Mouse (Mus musculus) lung, embryonic 15.5 days (tissue): Measurements from ENCODE around the gene Kcnj10. TPM values are rescaled to one million over a fixed set of nuclear protein-coding genes. Genes with fewer than 3 reads are reported as not detected.
A peak's percentile ranks its signal among the peaks of the same experiment; 100 is the strongest.

Source experiments
- ATAC-seq: fragments of 200-750 bp; cut with Nextera tagmentation; 2 replicates; pipeline ENCODE4 v1.8.0; 2017; ENCODE audit warnings: moderate number of reproducible peaks, borderline replicate concordance; ENCODE audit not compliant: low FRiP score, low TSS enrichment; ENCODE audit errors: extremely low read depth
- H3K27ac ChIP-seq: fragments of 300-500 bp; sonication (generic); 2 replicates; pipeline ENCODE4 v1.5.1; 2015; ENCODE audit warnings: moderate library complexity, mild to moderate bottlenecking, inconsistent platforms
- H3K27me3 ChIP-seq: fragments of 300-500 bp; sonication (generic); 2 replicates; pipeline ENCODE4 v1.6.1; 2015; ENCODE audit warnings: inconsistent platforms
- H3K36me3 ChIP-seq: fragments of 300-500 bp; sonication (generic); 2 replicates; pipeline ENCODE4 v1.6.1; 2015; ENCODE audit warnings: inconsistent platforms
- H3K4me1 ChIP-seq: fragments of 300-500 bp; sonication (generic); 2 replicates; pipeline ENCODE4 v1.6.1; 2015; ENCODE audit warnings: inconsistent platforms
- H3K4me2 ChIP-seq: fragments of 300-500 bp; sonication (generic); 2 replicates; pipeline ENCODE4 v1.6.1; 2015; ENCODE audit warnings: inconsistent platforms, mild to moderate bottlenecking, moderate library complexity
- H3K4me3 ChIP-seq: fragments of 300-500 bp; sonication (generic); 2 replicates; pipeline ENCODE4 v1.5.1; 2015; ENCODE audit warnings: mild to moderate bottlenecking, inconsistent platforms
- H3K9ac ChIP-seq: fragments of 300-500 bp; sonication (generic); 2 replicates; pipeline ENCODE4 v1.6.1; 2015; ENCODE audit warnings: inconsistent platforms
- H3K9me3 ChIP-seq: fragments of 300-500 bp; sonication (generic); 2 replicates; pipeline ENCODE4 v1.6.1; 2016; ENCODE audit warnings: inconsistent platforms
- WGBS: fragments of 180-500 bp; shearing (Covaris S2); methylation state at CpG from one replicate; pipeline ENCODE4 v1.1.7; 2015; 5-methylcytosine and 5-hydroxymethylcytosine counted together
- polyA plus RNA-seq: library from polyadenylated mRNA; unstranded; fragments of >200 nt; fragmentation: Nextera tagmentation; extraction: Ambion mirVana; gene quantifications from 2 replicates; pipeline ENCODE4 v1.2.1, GENCODE M21; 2015

Gene Kcnj10
- polyA plus RNA-seq, 1 experiment from 2014 or later = 0.21 TPM

- H3K4me3 ChIP-seq = no peak overlapping the region
- H3K4me1 ChIP-seq = peaks cover 12% of the 10 kb centered on the region
- H3K9me3 ChIP-seq = no peaks in the 10 kb centered on the region
- no peak overlapping the region for H3K4me2 ChIP-seq
- H3K36me3 ChIP-seq = no peaks in the 10 kb centered on the region
- no peak overlapping the region for H3K9ac ChIP-seq
- ATAC-seq = no peak
- peaks cover 35% of the 10 kb centered on the region for H3K27me3 ChIP-seq
- WGBS = 43% methylated on average over 2 of the region's 2 CpGs
- no peak overlapping the region for H3K27ac ChIP-seq
Measured at GRCm38 (mm10) chr1:172337411-172338185, 3.4 kb upstream of the Kcnj10 start.

GRCm38 (mm10) chr1:172341386-172341785 is 376 bp downstream of the Kcnj10 start:
- Histone ChIP-seq H3K9me3 (no peaks in the 10 kb centered on the region), H3K36me3 (no peaks in the 10 kb centered on the region), H3K4me3 (peak overlapping the region; percentile 47), H3K4me2 (peak overlapping the region; percentile 86), H3K9ac (no peak overlapping the region), H3K4me1 (peaks cover 20% of the 10 kb centered on the region), H3K27me3 (peaks cover 38% of the 10 kb centered on the region), H3K27ac (no peak overlapping the region)
- WGBS = 9% methylated on average over 10 of the region's 10 CpGs
- peak; percentile 48; the same call in 1 of the 2 replicates for ATAC-seq

DNA sequence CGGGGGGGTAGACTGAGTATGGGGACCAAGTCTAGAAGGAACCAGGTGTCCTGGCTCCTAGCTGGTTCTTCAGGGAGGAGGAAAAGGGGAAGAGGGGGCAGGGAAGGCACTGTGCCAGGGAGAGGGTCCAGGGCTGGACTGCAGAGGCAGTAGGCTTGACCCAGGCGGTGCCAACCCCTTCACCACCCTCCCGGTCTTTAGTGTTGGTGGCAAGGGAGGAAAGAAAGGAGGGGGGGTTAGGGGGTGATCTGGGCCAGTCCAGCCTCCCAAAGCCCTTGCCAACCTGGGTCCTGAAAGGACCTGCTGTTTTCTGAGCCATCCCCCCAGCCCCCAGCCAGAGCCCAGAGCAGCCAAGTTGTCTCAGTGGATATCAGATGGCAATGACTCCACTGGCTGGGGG is 1.7 kb downstream of the Kcnj10 start:
- no peaks in the 10 kb centered on the region for H3K36me3 ChIP-seq
- H3K4me2 ChIP-seq = no peak overlapping the region
- H3K27ac ChIP-seq = no peak overlapping the region
- WGBS = 84% methylated on average over 1 of the region's 3 CpGs
- H3K27me3 ChIP-seq = peaks cover 38% of the 10 kb centered on the region
- H3K4me1 ChIP-seq = peaks cover 20% of the 10 kb centered on the region
- H3K9me3 ChIP-seq = no peaks in the 10 kb centered on the region
- no peak for ATAC-seq
- H3K4me3 ChIP-seq = no peak overlapping the region
- no peak overlapping the region for H3K9ac ChIP-seq

DNA sequence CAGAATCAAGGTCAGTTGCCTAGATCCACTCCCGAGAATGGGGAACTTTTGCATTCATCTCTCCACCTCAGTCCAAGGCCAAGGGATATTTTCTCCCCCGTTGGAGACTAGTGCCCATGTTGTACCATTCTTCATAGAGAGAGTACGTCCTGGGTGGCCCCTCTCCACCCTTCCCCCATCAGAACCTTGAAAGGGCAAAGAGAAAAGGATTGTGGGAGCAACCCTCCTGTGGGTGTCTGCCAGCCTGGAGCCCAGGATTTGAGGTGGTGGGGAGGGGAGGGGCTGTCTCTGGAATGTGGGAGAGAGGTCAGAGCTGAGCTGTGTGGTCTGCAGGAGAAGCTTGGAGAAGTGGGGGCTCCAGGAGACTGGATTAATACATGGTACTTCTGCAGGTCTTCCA is 2.9 kb downstream of the Kcnj10 start:
- Histone ChIP-seq H3K27ac (no peak overlapping the region), H3K9me3 (no peaks in the 10 kb centered on the region), H3K36me3 (no peaks in the 10 kb centered on the region), H3K4me3 (no peak overlapping the region), H3K4me1 (peaks cover 20% of the 10 kb centered on the region), H3K4me2 (no peak overlapping the region), H3K27me3 (peaks cover 34% of the 10 kb centered on the region), H3K9ac (no peak overlapping the region)
- 42% methylated on average over 3 of the region's 3 CpGs for WGBS
- ATAC-seq = no peak

DNA sequence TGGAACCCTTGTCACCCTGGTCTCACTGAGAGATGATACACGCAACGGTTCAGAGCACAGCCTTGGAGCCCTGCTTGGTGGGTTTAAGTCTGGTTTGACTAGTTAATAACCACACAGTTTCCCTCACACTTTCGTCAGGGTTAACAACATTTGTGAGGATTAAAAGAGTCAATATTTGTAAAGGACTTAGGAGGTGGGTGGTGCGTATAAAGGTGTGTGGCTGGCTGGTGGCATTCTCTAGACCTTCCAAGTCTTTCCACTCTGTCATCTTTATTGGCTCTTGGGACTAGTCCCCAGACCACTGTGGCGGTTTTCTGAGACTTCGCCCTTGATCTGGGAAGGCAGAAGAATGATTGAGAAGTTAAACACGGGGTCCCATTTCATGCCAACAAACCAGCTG is 3.8 kb downstream of the Kcnj10 start:
- Histone ChIP-seq H3K27ac (peak overlapping the region; percentile 59), H3K36me3 (no peaks in the 10 kb centered on the region), H3K4me1 (peaks cover 23% of the 10 kb centered on the region), H3K9ac (no peak overlapping the region), H3K4me2 (no peak overlapping the region), H3K4me3 (no peak overlapping the region), H3K27me3 (peaks cover 26% of the 10 kb centered on the region), H3K9me3 (no peaks in the 10 kb centered on the region)
- WGBS = 41% methylated on average over 7 of the region's 7 CpGs
- ATAC-seq = no peak

DNA sequence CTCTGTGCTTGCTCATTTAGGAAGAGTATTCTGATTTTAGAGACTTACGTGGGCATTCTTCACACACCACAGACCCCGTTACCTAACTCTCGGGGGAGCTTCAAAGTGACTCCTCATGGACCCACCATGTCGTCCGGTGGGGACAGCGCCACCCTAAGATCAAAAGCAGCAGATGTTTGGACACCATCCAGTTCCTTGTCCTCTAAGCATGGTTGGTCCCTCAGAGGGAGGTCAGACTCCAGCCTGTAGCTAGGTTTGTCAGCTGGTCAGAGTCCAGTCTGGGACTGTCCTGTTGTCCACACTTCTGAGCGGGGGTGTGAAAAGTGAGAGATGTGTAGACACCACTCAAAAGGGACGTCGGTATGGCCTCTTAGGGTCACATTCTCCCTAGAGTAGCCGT is 5.7 kb downstream of the Kcnj10 start:
- Histone ChIP-seq H3K4me2 (no peak overlapping the region), H3K9me3 (no peaks in the 10 kb centered on the region), H3K36me3 (no peaks in the 10 kb centered on the region), H3K9ac (no peak overlapping the region), H3K4me3 (no peak overlapping the region), H3K4me1 (peaks cover 20% of the 10 kb centered on the region), H3K27me3 (peaks cover 22% of the 10 kb centered on the region), H3K27ac (no peak overlapping the region)
- no peak for ATAC-seq
- WGBS = 71% methylated on average over 10 of the region's 10 CpGs

DNA sequence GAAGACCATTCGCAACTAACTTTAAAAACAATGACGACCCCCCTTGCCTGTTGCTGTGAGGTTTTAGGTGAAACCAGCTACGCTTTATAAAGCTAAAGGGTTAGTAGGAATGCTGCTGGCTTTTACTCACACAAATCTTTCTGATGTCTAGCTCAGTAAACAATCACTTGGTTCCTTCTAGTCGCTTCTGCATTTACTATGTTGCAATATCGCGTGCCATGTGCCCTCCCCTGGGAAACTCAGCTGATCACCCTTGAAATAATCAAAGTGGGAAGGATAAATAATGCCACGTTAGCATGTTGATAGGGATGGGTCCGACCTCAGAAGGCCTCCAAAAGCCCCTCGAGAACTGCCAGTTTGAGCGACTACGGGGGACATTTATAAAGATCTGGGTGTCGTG is 6.4 kb downstream of the Kcnj10 start:
- peaks cover 20% of the 10 kb centered on the region for H3K4me1 ChIP-seq
- no peaks in the 10 kb centered on the region for H3K9me3 ChIP-seq
- H3K4me2 ChIP-seq = no peak overlapping the region
- no peaks in the 10 kb centered on the region for H3K36me3 ChIP-seq
- H3K27me3 ChIP-seq = peaks cover 17% of the 10 kb centered on the region; the same call in 1 of the 2 replicates
- H3K9ac ChIP-seq = no peak overlapping the region
- H3K4me3 ChIP-seq = no peak overlapping the region
- no peak overlapping the region for H3K27ac ChIP-seq
- WGBS = 82% methylated on average over 12 of the region's 12 CpGs
- ATAC-seq = no peak

DNA sequence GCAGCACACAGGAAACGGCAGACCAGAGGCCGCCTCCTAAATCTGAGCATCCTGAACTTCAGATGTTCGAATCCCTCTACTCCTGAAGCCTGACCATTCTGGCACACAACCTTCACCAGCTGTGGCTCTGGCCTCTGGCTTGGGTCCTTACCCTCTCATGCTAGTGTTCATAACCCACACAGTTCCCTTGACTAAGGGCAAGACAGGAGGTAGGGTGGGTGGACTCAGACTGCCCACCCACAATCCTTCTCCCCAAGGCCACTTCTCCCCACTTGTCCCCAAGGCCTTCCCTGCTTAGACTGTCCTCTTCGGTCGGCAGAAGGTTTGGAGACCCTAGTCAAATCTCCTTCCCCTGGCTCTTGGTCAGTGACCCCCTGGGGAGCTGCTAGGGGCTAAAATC is 8.5 kb downstream of the Kcnj10 start:
- Histone ChIP-seq H3K27me3 (peaks cover 12% of the 10 kb centered on the region; the same call in 1 of the 2 replicates), H3K4me1 (peaks cover 13% of the 10 kb centered on the region), H3K4me3 (no peak overlapping the region), H3K9me3 (no peaks in the 10 kb centered on the region), H3K27ac (no peak overlapping the region), H3K36me3 (no peaks in the 10 kb centered on the region), H3K4me2 (no peak overlapping the region), H3K9ac (no peak overlapping the region)
- no peak for ATAC-seq
- 61% methylated on average over 5 of the region's 5 CpGs for WGBS

DNA sequence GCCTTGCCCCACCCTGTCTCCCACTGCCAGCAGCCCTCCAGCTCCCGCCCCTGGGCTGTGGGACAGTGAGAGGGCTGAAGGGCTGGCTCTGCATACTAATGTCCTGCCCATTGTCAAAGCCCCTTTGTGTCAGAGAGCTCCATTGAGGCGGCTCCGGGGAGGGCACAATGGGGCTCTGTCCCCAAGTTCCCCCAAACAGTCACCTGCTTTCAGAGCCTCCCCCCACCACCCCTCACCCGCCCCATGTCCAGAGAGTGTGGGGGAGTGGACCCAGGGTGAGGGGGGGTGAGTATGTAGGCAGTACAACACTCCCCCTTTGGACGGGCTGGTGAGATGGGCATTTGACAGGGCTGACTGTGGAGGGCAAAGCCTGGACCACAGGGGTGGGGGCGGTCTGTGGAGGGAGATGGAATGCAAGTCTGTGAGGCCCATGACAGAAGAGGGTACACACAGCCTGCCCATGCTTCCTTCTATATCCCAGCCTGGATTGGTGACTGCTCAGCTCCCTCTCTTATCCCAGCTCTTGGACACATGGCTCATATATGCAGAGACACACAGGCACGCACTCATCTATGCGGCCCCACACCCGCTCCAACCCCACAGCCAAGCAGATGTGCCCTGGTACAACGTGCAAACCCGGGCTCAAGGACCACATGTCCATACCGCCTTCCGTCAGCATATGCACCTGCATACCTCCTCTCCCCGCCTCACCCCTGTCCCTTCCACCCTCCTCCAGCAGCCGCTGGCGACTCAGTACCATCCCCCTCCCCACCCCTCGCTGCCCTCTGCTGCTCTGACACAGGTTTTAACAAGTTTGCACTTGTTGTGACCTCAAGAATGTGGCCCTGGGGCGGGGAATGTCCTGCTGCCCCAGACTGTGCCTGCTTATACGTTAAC is 9.2 kb downstream of the Kcnj10 start:
- Histone ChIP-seq H3K9ac (no peak overlapping the region), H3K27ac (peak overlapping the region; percentile 30; the same call in 1 of the 2 replicates), H3K27me3 (peaks cover 12% of the 10 kb centered on the region; the same call in 1 of the 2 replicates), H3K4me2 (peak overlapping the region; percentile 5; the same call in 1 of the 2 replicates), H3K4me1 (peaks cover 13% of the 10 kb centered on the region), H3K4me3 (no peak overlapping the region), H3K9me3 (no peaks in the 10 kb centered on the region), H3K36me3 (no peaks in the 10 kb centered on the region)
- 12% methylated on average over 19 of the region's 19 CpGs for WGBS
- peak; percentile 65 for ATAC-seq

GRCm38 (mm10) chr1:172352001-172352400 is 11.0 kb downstream of the Kcnj10 start:
- Histone ChIP-seq H3K4me3 (no peak overlapping the region), H3K27ac (no peak overlapping the region), H3K27me3 (peaks cover 17% of the 10 kb centered on the region; the same call in 1 of the 2 replicates), H3K36me3 (no peaks in the 10 kb centered on the region), H3K4me2 (no peak overlapping the region), H3K9me3 (no peaks in the 10 kb centered on the region), H3K4me1 (peaks cover 17% of the 10 kb centered on the region), H3K9ac (no peak overlapping the region)
- no peak for ATAC-seq
- 49% methylated on average over 6 of the region's 6 CpGs for WGBS

GRCm38 (mm10) chr1:172352453-172352852 is 11.4 kb downstream of the Kcnj10 start:
- H3K4me1 ChIP-seq = peaks cover 17% of the 10 kb centered on the region
- WGBS = 68% methylated on average over 3 of the region's 3 CpGs
- H3K27ac ChIP-seq = no peak overlapping the region
- H3K9ac ChIP-seq = no peak overlapping the region
- H3K9me3 ChIP-seq = no peaks in the 10 kb centered on the region
- no peak overlapping the region for H3K4me3 ChIP-seq
- H3K4me2 ChIP-seq = no peak overlapping the region
- H3K27me3 ChIP-seq = peaks cover 18% of the 10 kb centered on the region; the same call in 1 of the 2 replicates
- H3K36me3 ChIP-seq = no peaks in the 10 kb centered on the region
- ATAC-seq = no peak

- no peak overlapping the region for H3K27ac ChIP-seq
- no peak overlapping the region for H3K9ac ChIP-seq
- no peaks in the 10 kb centered on the region for H3K9me3 ChIP-seq
- no peak overlapping the region for H3K4me3 ChIP-seq
- 43% methylated on average over 3 of the region's 3 CpGs for WGBS
- H3K27me3 ChIP-seq = peaks cover 21% of the 10 kb centered on the region; the same call in 1 of the 2 replicates
- peaks cover 9% of the 10 kb centered on the region for H3K4me1 ChIP-seq
- no peak overlapping the region for H3K4me2 ChIP-seq
- no peak for ATAC-seq
- H3K36me3 ChIP-seq = no peaks in the 10 kb centered on the region
Measured at GRCm38 (mm10) chr1:172355336-172355735, 14.3 kb downstream of the Kcnj10 start.
